Mouse (Mus musculus) hindbrain, postnatal 0 days (tissue): ENCODE data around the gene Gcdh. TPM values are rescaled to one million over a fixed set of nuclear protein-coding genes. Genes with fewer than 3 reads are reported as not detected.

Experiments
- ATAC-seq: fragments of 200-750 bp; cut with Nextera tagmentation; 2 replicates; pipeline ENCODE4 v1.8.0; 2017; ENCODE audit warnings: mild to moderate bottlenecking, moderate TSS enrichment, moderate library complexity
- DNase-seq: peaks from one replicate; pipeline ENCODE4 v3.0.0-alpha.2; 2015; ENCODE audit warnings: low spot score
- H3K27ac ChIP-seq: fragments of 300-500 bp; sonication (generic); 2 replicates; pipeline ENCODE4 v1.5.1; 2014; ENCODE audit warnings: mild to moderate bottlenecking
- H3K27me3 ChIP-seq: fragments of 300-500 bp; sonication (generic); 2 replicates; pipeline ENCODE4 v1.6.1; 2014; ENCODE audit warnings: low read length, mixed read lengths; ENCODE audit not compliant: insufficient read depth
- H3K36me3 ChIP-seq: fragments of 300-500 bp; sonication (generic); 2 replicates; pipeline ENCODE4 v1.6.1; 2014; ENCODE audit warnings: low read length, mixed read lengths; ENCODE audit not compliant: insufficient read depth
- H3K4me1 ChIP-seq: fragments of 300-500 bp; sonication (generic); 2 replicates; pipeline ENCODE4 v1.6.1; 2014; ENCODE audit warnings: antibody characterized with exemption, low read length, mixed read lengths; ENCODE audit not compliant: insufficient read depth
- H3K4me2 ChIP-seq: fragments of 300-500 bp; sonication (generic); 2 replicates; pipeline ENCODE4 v1.6.1; 2014; ENCODE audit warnings: low read depth, mild to moderate bottlenecking, low read length, moderate library complexity, mixed read lengths
- H3K4me3 ChIP-seq: fragments of 300-500 bp; sonication (generic); 2 replicates; pipeline ENCODE4 v1.5.1; 2014; ENCODE audit warnings: low read length
- H3K9ac ChIP-seq: fragments of 300-500 bp; sonication (generic); replicated peaks from 2 replicates; pipeline ENCODE4 v1.6.1; 2014; ENCODE audit warnings: mild to moderate bottlenecking, low read length, moderate library complexity, mixed read lengths
- H3K9me3 ChIP-seq: fragments of 300-500 bp; sonication (generic); 2 replicates; pipeline ENCODE4 v1.6.1; 2016; ENCODE audit warnings: low read length, mixed read lengths
- CTCF ChIP-seq: IDR thresholded peaks from 2 replicates; pipeline ENCODE4 v1.5.1; 2016; ENCODE audit warnings: antibody characterized with exemption, control low read depth, low read depth
- WGBS: fragments of 180-500 bp; shearing (Covaris S2); extraction: QIAGEN DNeasy Blood & Tissue Kit; methylation state at CpG from one replicate; pipeline ENCODE4 v1.1.7; 2014; 5-methylcytosine and 5-hydroxymethylcytosine counted together
- polyA plus RNA-seq: library from polyadenylated mRNA; unstranded; fragments of >200 nt; fragmentation: Nextera tagmentation; extraction: Ambion mirVana; gene quantifications from 2 replicates; pipeline ENCODE4 v1.2.1, GENCODE M21; 2015
- total RNA-seq: library from RNA; depleted of rRNA; stranded (reverse); fragments of >200 nt; gene quantifications from 2 replicates; pipeline ENCODE4 v1.2.3, GENCODE M21; 2014; rRNA removed

The Gcdh gene
- total RNA-seq, result 24.9 and 37.8 TPM in 2 replicates
- 36.5 and 41.3 TPM in 2 replicates for polyA plus RNA-seq

DNA sequence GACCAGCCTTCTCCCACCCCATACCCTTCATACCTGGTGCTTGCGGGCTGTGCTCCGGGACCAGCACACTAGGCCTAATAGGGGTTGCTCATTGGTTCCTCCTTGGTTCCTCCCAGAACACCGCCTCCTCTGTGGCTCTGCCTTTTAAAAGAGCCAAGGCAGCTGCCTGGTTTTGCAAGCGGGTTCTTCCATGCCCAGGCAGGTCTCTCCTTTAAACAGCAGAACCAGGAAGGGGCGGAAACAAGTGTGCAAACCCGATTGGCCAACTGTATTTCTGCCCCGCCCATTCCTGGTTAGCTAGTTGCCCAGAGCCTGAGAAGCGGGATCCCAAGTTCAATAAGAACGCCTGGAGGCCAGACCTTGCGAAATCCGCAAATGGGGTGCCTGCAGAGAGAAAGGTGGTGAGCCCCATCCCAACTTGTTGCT lies at the start of gene Gcdh:
Gene Gcdh, minus strand, starts transcription at position 213 of the 426 bp plus-strand sequence.
- Histone ChIP-seq H3K36me3 (peaks cover 7% of the 10 kb centered on the region; the same call in 1 of the 2 replicates), H3K4me3 (peak within 1 kb of the TSS; percentile 62), H3K27me3 (no peaks in the 10 kb centered on the region), H3K4me2 (peak within 1 kb of the TSS; percentile 97), H3K9ac (peak within 1 kb of the TSS; percentile 66), H3K4me1 (peaks cover 14% of the 10 kb centered on the region), H3K9me3 (no peaks in the 10 kb centered on the region), H3K27ac (no peak within 1 kb of the TSS)
- under 1% methylated on average over 11 of the region's 11 CpGs for WGBS
- DNase-seq (peak; percentile 97), ATAC-seq (peak; percentile 99)
- TF ChIP-seq CTCF, result no peak; the same call in 1 of the 2 replicates

DNA sequence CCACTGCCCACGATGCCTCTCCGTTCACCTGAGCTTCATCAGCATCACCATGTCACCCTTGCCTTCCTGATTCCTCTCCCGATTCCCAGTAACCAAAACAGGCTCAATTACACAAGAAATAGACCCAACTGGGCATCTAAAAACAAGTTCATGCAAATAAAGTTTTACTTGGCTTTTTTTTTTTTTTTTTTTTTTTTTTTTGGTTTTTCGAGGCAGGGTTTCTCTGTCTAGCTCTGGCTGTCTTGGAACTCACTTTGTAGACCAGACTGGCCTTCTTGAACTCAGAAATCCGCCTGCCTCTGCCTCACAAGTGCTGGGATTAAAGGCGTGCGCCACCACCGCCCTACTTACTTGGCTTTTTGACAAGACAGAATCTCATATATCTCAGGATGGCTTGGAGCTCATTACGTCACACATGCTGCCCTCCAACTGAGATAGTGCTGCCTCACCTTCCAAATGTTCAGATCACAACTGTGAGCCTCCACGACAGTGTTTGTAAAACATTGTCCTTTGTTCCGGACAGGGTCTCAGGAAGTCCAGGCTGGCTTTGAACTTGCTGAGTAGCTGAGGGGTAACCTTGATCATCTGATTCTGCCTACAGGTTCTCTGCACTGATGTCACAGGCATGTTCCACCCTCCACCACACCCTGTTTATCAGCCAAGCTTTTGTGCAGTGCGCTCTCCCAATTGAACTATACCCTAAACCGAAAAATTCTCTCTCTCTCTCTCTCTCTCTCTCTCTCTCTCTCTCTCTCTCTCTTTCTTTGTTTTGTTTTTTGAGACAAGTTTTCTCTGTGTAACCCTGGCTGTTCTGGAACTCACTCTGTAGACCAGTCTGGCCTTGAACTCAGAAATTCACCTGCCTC lies 44.1 kb upstream of the Gcdh start:
- H3K27ac ChIP-seq, result peak overlapping the region; percentile 95
- no peak for ATAC-seq
- H3K27me3 ChIP-seq, result no peaks in the 10 kb centered on the region
- H3K9ac ChIP-seq, result peak overlapping the region; percentile 95
- TF ChIP-seq CTCF, result no peak
- no peaks in the 10 kb centered on the region for H3K9me3 ChIP-seq
- H3K4me2 ChIP-seq, result peak overlapping the region; percentile 71
- DNase-seq, result no peak
- H3K4me1 ChIP-seq, result peaks cover 22% of the 10 kb centered on the region
- H3K36me3 ChIP-seq, result no peaks in the 10 kb centered on the region
- 55% methylated on average over 13 of the region's 13 CpGs for WGBS
- peak overlapping the region; percentile 84 for H3K4me3 ChIP-seq

DNA sequence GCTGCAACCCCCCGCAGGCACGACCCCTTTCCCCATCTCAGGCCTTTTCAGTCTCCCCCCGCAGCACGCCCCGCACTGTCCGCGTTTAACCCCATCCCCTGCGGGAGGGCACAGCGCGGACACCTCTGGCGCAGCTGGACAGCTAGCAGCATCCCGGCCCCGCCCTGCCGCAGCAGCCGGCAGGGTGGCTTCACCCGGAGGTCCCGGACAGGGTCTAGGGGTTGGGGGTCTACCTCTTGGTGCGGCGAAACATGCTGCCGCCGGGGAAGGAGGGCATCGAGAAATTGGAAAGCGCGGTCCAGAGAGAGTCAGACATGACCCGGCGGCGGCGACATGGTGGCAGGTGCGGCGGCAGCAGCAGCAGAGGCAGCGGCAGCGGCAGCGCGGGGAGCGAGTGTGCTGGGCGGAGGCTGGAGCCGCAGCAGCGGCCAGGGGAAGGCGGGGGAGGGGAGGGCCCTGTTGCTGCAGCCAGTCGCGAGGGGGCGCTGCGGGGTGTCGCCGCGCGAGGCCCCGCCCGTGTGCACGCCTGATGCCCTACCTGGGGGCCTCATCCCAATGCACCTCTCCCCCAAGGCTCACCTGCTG lies 43.3 kb upstream of the Gcdh start, which contains the start of gene Mast1:
Gene Mast1, minus strand, starts transcription at position 398 of the 585 bp plus-strand sequence.
- 0% methylated on average over 38 of the region's 50 CpGs for WGBS
- H3K9me3 ChIP-seq, result no peaks in the 10 kb centered on the region
- peak within 1 kb of the TSS; percentile 95 for H3K9ac ChIP-seq
- peak within 1 kb of the TSS; percentile 95 for H3K27ac ChIP-seq
- peaks cover 22% of the 10 kb centered on the region for H3K4me1 ChIP-seq
- H3K4me2 ChIP-seq, result peak within 1 kb of the TSS; percentile 71
- ATAC-seq (peak; percentile 82), DNase-seq (peak; percentile 90)
- H3K36me3 ChIP-seq, result no peaks in the 10 kb centered on the region
- TF ChIP-seq CTCF, result peak; percentile 43
- H3K4me3 ChIP-seq, result peak within 1 kb of the TSS; percentile 84
- H3K27me3 ChIP-seq, result no peaks in the 10 kb centered on the region

DNA sequence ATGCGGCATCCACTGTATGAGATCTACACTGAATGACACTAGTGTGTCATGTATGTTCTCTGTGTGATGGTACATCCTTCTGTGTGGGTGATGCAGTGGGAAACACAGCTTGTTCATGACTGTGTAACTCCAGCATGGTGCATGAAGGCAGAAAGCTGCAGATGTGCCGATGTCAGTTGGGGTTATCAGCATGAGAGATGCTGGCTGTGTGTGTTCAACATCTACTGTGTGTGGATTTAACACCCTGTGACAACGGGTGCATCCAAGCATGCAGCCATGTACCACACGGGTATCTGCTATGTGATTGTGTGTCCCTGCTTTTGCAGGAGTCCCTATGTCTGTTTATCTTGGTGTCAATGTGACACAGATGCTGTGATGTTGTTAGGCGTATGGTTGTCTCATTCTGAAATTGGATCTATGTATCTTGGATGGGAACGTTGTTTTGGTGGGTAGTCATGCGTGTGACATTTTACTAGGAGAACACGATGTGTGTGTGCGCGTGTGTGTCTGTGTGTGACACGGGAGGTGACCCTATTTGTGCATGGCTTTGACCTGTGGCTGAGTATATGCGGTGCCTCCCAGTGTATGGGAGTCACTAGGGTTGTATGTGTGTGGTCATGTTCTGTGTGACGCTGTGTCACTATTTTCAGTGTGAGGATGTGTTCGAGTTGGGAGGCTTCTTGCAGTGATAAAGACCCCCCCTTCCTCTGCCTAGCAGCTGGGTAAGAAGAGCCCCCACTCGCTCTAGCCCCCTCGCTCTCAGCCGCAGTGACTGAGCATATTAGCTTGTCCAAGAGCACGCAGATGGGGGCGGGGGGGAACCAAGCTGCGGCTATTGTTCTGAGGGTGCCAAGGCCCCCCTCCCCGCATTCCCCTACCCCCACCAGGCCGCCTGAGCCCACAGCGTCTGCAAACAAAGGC lies 42.6 kb upstream of the Gcdh start:
- DNase-seq, result peak; percentile 61
- Histone ChIP-seq H3K27me3 (no peaks in the 10 kb centered on the region), H3K4me3 (peak overlapping the region; percentile 84), H3K36me3 (no peaks in the 10 kb centered on the region), H3K9ac (peak overlapping the region; percentile 95), H3K9me3 (no peaks in the 10 kb centered on the region), H3K27ac (peak overlapping the region; percentile 95), H3K4me2 (peak overlapping the region; percentile 71), H3K4me1 (peaks cover 22% of the 10 kb centered on the region)
- peak; percentile 54 for ATAC-seq
- TF ChIP-seq CTCF, result no peak
- WGBS, result 11% methylated on average over 22 of the region's 23 CpGs

DNA sequence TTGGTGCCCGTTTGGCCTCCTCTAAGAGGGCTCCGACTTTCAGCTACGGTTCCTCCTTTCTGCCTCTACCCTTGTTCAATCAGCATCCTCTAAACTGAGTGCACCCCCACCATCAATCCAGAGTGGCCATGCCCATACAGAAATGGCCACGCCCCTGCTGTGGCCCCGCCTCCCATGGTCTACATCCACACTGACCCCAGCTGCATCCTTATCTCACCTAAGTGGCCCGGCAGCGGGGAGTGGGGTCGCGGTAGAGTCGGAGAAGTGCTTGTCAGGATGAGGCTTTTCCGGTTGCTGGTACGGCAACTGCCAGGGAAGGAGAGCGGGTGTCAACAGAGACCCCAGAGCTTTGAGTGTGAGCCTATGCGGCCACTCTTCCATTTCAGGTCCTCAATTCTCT lies 41.8 kb upstream of the Gcdh start:
- Histone ChIP-seq H3K9me3 (no peaks in the 10 kb centered on the region), H3K4me1 (peaks cover 22% of the 10 kb centered on the region), H3K9ac (peak overlapping the region; percentile 95), H3K27me3 (no peaks in the 10 kb centered on the region), H3K4me2 (peak overlapping the region; percentile 71), H3K36me3 (0 out of 2 replicates have a peak, but pooled peaks cover under 1% of the 10 kb centered on the region), H3K4me3 (peak overlapping the region; percentile 84), H3K27ac (peak overlapping the region; percentile 95)
- 4% methylated on average over 14 of the region's 14 CpGs for WGBS
- no peak; the same call in 1 of the 2 replicates for ATAC-seq
- TF ChIP-seq CTCF, result no peak
- peak; percentile 48 for DNase-seq

DNA sequence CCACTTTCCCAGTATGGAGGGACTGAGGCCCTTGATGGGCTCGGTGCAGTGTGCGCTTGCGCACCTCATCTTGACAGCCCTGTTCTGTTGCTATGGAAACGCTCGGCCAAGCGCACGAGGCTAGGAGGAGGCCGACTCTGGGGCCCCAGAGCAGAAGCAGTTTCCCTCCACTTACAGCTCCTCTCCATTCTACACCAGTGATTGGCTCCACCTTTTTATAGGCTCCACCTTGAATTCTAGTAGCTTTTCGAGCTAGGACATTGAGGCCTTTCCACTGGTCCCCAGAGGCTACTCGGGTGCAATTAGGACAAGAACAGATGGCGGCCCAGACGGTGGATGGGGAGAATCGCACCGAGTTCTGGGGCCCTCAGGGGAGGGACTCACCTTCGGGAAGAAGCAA lies 41.1 kb upstream of the Gcdh start:
- H3K4me3 ChIP-seq, result peak overlapping the region; percentile 84
- DNase-seq (peak; percentile 94), ATAC-seq (peak; percentile 68)
- H3K9me3 ChIP-seq, result no peaks in the 10 kb centered on the region
- H3K4me2 ChIP-seq, result peak overlapping the region; percentile 71
- peak overlapping the region; percentile 95; the same call in 1 of the 2 replicates for H3K27ac ChIP-seq
- WGBS, result 1% methylated on average over 15 of the region's 15 CpGs
- H3K27me3 ChIP-seq, result no peaks in the 10 kb centered on the region
- peaks cover 7% of the 10 kb centered on the region; the same call in 1 of the 2 replicates for H3K36me3 ChIP-seq
- no peak for TF ChIP-seq CTCF
- peaks cover 22% of the 10 kb centered on the region for H3K4me1 ChIP-seq
- peak overlapping the region; percentile 95 for H3K9ac ChIP-seq
